Mouse (Mus musculus): ENCODE data around the gene Fads6. TPM values are rescaled to one million over a fixed set of nuclear protein-coding genes. Genes with fewer than 3 reads are reported as not detected.

Fads6 gene
- total and polyA plus RNA-seq, 2 experiments from 2014 or later = 1.6 to 10.2 TPM

DNA sequence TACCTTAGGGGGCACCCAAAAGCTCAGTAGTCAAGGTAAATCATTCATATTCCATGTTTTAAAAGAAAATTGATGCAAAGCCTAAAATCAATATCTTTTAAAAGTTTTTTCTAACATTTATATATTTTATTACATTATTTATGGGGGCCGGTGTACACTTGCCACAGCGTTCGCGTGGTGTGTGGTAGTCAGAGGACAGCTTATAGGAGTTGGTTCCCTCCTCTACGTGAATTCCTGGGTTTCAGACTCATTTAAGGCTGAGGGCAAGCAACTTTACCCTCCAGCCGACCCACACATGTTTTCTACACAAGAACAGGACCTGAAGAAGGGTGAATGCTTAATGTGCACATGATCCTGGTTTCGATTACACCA lies 19.9 kb downstream of the Fads6 start:
- H3K4me2 ChIP-seq (ENCODE audit: low read depth, low read length, poor library complexity, severe bottlenecking) = peak overlapping the region; percentile 81
- 19% methylated on average over 7 of the region's 7 CpGs for WGBS
- H3K27me3 ChIP-seq (ENCODE audit: insufficient read depth, low read length) = no peaks in the 10 kb centered on the region
- no peaks in the 10 kb centered on the region for H3K9me3 ChIP-seq (ENCODE audit: low read length)
- no peak for TF ChIP-seq CTCF (IDR thresholded peaks at IDR 0.05)
- H3K9ac ChIP-seq (replicated peaks; ENCODE audit: low read length, poor library complexity, severe bottlenecking) = peak overlapping the region; percentile 60; the same call in 1 of the 2 replicates
- no peak for DNase-seq (ENCODE audit: low spot score)
- no peaks in the 10 kb centered on the region for H3K36me3 ChIP-seq (ENCODE audit: insufficient read depth, low read length)
- H3K4me1 ChIP-seq (ENCODE audit: insufficient read depth, low read length) = peaks cover 21% of the 10 kb centered on the region
- ATAC-seq (ENCODE audit: low FRiP score) = no peak
- peak overlapping the region; percentile 85 for H3K27ac ChIP-seq (ENCODE audit: low read depth, low read length)
- H3K4me3 ChIP-seq (ENCODE audit: low read depth, low read length) = peak overlapping the region; percentile 61

DNA sequence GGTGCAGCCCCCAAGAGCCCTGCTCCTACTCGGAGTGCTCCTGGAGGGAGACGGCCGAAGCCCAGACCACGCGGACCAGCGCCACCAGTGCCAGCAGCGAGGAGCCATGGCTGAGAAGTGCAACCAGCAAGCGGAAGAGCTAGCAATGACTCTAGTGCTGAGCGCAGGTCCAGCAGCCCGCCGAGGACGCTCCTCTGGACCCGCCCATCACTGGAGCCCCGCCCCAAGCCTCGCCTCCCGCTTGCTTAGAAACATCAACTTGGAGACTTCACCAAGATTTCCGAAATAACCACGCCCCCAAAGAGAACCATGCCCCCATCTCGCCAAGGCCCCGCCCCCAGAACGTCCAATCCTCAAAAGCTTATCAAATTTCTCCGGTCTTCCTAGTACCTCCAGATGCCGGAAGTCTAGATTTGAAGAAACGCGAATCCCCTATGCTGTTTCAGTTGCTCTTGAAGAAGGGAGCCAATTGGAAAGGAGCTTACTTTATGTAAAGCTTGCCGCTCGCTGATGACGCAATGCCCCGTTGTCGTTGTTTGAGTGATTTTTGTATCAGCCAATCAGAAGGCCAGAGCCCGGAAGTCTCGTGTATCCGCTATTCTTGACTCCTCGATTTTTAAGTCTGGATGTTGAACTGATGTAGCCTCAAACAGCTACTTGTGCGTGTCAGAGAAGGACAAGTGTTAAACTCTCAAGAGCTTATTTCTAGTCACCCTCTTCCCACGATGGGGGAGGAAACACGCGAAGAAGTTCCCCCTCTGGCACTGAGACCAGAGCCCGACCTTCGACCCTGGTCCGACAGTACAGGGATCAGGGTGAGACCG lies 20.5 kb downstream of the Fads6 start, which contains the start of gene Fdxr:
TSS of gene Fdxr (minus strand) at position 271 of the 824 bp plus-strand sequence.
- no peaks in the 10 kb centered on the region for H3K9me3 ChIP-seq (ENCODE audit: low read length)
- H3K4me2 ChIP-seq (ENCODE audit: low read depth, low read length, poor library complexity, severe bottlenecking) = peak within 1 kb of the TSS; percentile 83
- WGBS = under 1% methylated on average over 42 of the region's 42 CpGs
- H3K27me3 ChIP-seq (ENCODE audit: insufficient read depth, low read length) = no peaks in the 10 kb centered on the region
- peak within 1 kb of the TSS; percentile 91 for H3K27ac ChIP-seq (ENCODE audit: low read depth, low read length)
- peak; percentile 95 for ATAC-seq (ENCODE audit: low FRiP score)
- TF ChIP-seq CTCF (IDR thresholded peaks at IDR 0.05) = peak; percentile 24; the same call in 1 of the 2 replicates
- H3K9ac ChIP-seq (replicated peaks; ENCODE audit: low read length, poor library complexity, severe bottlenecking) = peak within 1 kb of the TSS; percentile 74
- DNase-seq (ENCODE audit: low spot score) = peak; percentile 100
- H3K36me3 ChIP-seq (ENCODE audit: insufficient read depth, low read length) = 0 out of 2 replicates have a peak, but pooled peaks cover under 1% of the 10 kb centered on the region
- H3K4me1 ChIP-seq (ENCODE audit: insufficient read depth, low read length) = peaks cover 21% of the 10 kb centered on the region
- H3K4me3 ChIP-seq (ENCODE audit: low read depth, low read length) = peak within 1 kb of the TSS; percentile 61

DNA sequence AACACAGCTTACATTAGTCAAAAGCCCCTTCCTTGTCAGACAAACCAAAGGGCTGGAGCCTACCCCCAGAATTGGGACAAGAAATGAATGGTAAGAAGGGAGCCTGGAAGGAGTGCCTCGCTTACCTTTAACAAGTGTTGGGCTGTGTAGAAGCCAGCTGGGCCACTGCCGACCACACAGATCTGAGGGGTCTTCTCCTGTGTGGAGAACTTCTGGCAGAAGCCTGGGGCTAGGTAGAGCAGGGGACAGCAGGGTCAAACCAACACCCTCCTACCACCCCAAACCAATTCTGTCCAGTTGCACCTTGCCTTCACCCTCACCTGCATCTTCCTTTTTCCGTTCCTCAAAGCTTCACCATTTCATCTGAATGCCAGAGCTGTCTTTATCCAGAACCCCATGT lies 21.5 kb downstream of the Fads6 start:
- ATAC-seq (ENCODE audit: low FRiP score) = no peak
- Histone ChIP-seq H3K4me1 (ENCODE audit: insufficient read depth, low read length) (peaks cover 21% of the 10 kb centered on the region), H3K4me3 (ENCODE audit: low read depth, low read length) (peak overlapping the region; percentile 61), H3K27me3 (ENCODE audit: insufficient read depth, low read length) (no peaks in the 10 kb centered on the region), H3K9me3 (ENCODE audit: low read length) (no peaks in the 10 kb centered on the region), H3K4me2 (ENCODE audit: low read depth, low read length, poor library complexity, severe bottlenecking) (peak overlapping the region; percentile 83), H3K9ac (replicated peaks; ENCODE audit: low read length, poor library complexity, severe bottlenecking) (peak overlapping the region; percentile 74), H3K27ac (ENCODE audit: low read depth, low read length) (peak overlapping the region; percentile 91), H3K36me3 (ENCODE audit: insufficient read depth, low read length) (peaks cover 8% of the 10 kb centered on the region; the same call in 1 of the 2 replicates)
- DNase-seq (ENCODE audit: low spot score) = no peak
- no peak for TF ChIP-seq CTCF (IDR thresholded peaks at IDR 0.05)
- 61% methylated on average over 3 of the region's 3 CpGs for WGBS

DNA sequence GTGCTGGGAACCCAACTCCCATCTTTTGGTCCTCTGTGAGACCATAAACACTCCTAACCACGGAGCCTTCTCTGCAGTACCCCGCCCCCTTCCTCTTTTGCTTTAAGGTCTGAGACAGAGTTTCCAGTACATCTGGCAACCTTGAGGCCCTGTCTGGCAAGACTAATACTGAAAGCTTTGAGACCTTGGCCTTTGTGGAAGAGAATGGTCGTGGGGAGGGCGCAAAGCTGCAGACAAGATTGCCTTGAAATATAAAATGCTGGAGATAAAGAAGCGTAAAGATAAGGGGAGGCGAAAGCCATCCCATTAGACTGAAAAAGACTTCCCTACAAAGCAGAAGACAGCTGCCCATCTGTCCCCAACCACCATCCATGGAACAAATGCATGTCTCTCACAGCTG lies 22.0 kb downstream of the Fads6 start:
- Histone ChIP-seq H3K4me2 (ENCODE audit: low read depth, low read length, poor library complexity, severe bottlenecking) (peak overlapping the region; percentile 83), H3K9me3 (ENCODE audit: low read length) (no peaks in the 10 kb centered on the region), H3K9ac (replicated peaks; ENCODE audit: low read length, poor library complexity, severe bottlenecking) (peak overlapping the region; percentile 74; the same call in 1 of the 2 replicates), H3K4me1 (ENCODE audit: insufficient read depth, low read length) (peaks cover 21% of the 10 kb centered on the region), H3K4me3 (ENCODE audit: low read depth, low read length) (peak overlapping the region; percentile 61), H3K27ac (ENCODE audit: low read depth, low read length) (no peak overlapping the region), H3K36me3 (ENCODE audit: insufficient read depth, low read length) (peaks cover 8% of the 10 kb centered on the region; the same call in 1 of the 2 replicates), H3K27me3 (ENCODE audit: insufficient read depth, low read length) (no peaks in the 10 kb centered on the region)
- TF ChIP-seq CTCF (IDR thresholded peaks at IDR 0.05) = no peak
- DNase-seq (ENCODE audit: low spot score) (no peak), ATAC-seq (ENCODE audit: low FRiP score) (no peak)
- WGBS = 90% methylated on average over 6 of the region's 6 CpGs

DNA sequence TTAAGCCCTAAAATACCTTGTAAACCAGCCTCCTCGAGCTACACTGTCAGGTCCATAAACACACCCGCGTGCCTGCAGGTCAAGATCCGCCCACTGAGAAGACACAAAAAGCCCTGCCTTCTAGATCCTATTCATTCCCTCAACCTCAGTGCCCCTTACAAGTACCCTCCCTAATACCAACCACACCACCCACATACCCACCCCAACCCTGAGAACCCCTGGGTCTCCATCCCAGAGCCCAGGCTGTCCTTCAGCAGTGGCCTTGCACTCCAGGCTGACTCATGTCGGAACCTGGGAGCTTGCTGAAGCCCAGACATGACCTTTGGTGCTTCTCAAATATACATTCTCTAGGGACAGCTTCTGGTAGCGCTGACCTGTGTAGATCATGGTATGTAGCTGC lies 22.7 kb downstream of the Fads6 start:
- H3K9me3 ChIP-seq (ENCODE audit: low read length) = no peaks in the 10 kb centered on the region
- H3K4me3 ChIP-seq (ENCODE audit: low read depth, low read length) = no peak overlapping the region
- DNase-seq (ENCODE audit: low spot score) = no peak
- ATAC-seq (ENCODE audit: low FRiP score) = no peak
- H3K4me2 ChIP-seq (ENCODE audit: low read depth, low read length, poor library complexity, severe bottlenecking) = no peak overlapping the region
- WGBS = 93% methylated on average over 6 of the region's 6 CpGs
- no peak for TF ChIP-seq CTCF (IDR thresholded peaks at IDR 0.05)
- peaks cover 21% of the 10 kb centered on the region for H3K4me1 ChIP-seq (ENCODE audit: insufficient read depth, low read length)
- H3K36me3 ChIP-seq (ENCODE audit: insufficient read depth, low read length) = peaks cover 8% of the 10 kb centered on the region; the same call in 1 of the 2 replicates
- H3K9ac ChIP-seq (replicated peaks; ENCODE audit: low read length, poor library complexity, severe bottlenecking) = no peak overlapping the region
- no peaks in the 10 kb centered on the region for H3K27me3 ChIP-seq (ENCODE audit: insufficient read depth, low read length)
- H3K27ac ChIP-seq (ENCODE audit: low read depth, low read length) = no peak overlapping the region

DNA sequence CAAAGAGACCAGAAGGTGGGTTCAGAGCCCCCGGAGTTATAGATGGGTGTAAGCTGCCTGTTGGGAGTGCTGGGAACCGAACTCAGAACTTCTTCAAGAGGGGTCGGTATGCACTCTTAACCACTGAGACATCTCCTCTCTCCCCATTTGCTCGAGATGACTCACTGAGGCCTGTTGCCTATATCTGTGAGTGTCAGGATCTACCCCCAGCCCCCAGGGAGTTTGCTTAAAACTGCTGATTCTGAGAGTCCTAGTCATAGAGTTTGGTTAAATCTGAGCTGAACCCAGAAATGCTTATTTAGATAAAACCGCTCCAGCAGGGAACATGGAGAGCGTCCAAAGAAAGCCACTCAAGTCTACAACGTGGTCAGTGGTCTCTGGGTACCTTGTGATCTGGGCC lies 23.3 kb downstream of the Fads6 start:
- H3K27me3 ChIP-seq (ENCODE audit: insufficient read depth, low read length) = no peaks in the 10 kb centered on the region
- H3K9ac ChIP-seq (replicated peaks; ENCODE audit: low read length, poor library complexity, severe bottlenecking) = no peak overlapping the region
- no peak overlapping the region for H3K4me2 ChIP-seq (ENCODE audit: low read depth, low read length, poor library complexity, severe bottlenecking)
- peaks cover 13% of the 10 kb centered on the region; the same call in 1 of the 2 replicates for H3K36me3 ChIP-seq (ENCODE audit: insufficient read depth, low read length)
- H3K27ac ChIP-seq (ENCODE audit: low read depth, low read length) = no peak overlapping the region
- DNase-seq (ENCODE audit: low spot score) = no peak
- TF ChIP-seq CTCF (IDR thresholded peaks at IDR 0.05) = no peak
- H3K4me3 ChIP-seq (ENCODE audit: low read depth, low read length) = no peak overlapping the region
- H3K4me1 ChIP-seq (ENCODE audit: insufficient read depth, low read length) = peaks cover 21% of the 10 kb centered on the region
- ATAC-seq (ENCODE audit: low FRiP score) = no peak
- WGBS = 83% methylated on average over 7 of the region's 7 CpGs
- H3K9me3 ChIP-seq (ENCODE audit: low read length) = no peaks in the 10 kb centered on the region
